18 mouse cellular contexts compared by ENCODE assay signal in genomic region chr3:51972576-51972975, GRCm38 (mm10).
"Had no signal": no experiment of that assay in that cellular context is flagged by ENCODE, and none has a peak within 500 bp of the region (broad histone marks: within the 10 kb centered on the region; RNA-seq: fewer than 3 reads in every experiment).

No protein-coding gene starts in this region.

- ATAC-seq: midbrain, embryonic 15.5 days had no signal

- H3K36me3 ChIP-seq: kidney, embryonic 15.5 days; liver, embryonic 13.5 days; midbrain, embryonic 15.5 days; neural tube, embryonic 15.5 days had no signal

- H3K9me3 ChIP-seq: kidney, embryonic 15.5 days; liver, embryonic 13.5 days; midbrain, embryonic 15.5 days; neural tube, embryonic 15.5 days had no signal

- H3K4me1 ChIP-seq: midbrain, embryonic 15.5 days had no signal

- H3K4me3 ChIP-seq: kidney, embryonic 15.5 days; left cerebral cortex, adult 2 months; liver, embryonic 13.5 days; midbrain, embryonic 15.5 days; myocyte; neural tube, embryonic 15.5 days had no signal

- H3K27ac ChIP-seq: kidney, embryonic 15.5 days; left cerebral cortex, adult 2 months; liver, embryonic 13.5 days; midbrain, embryonic 15.5 days; neural tube, embryonic 15.5 days had no signal

- DNase-seq: kidney, adult 11 months; kidney, adult 8-10 months; kidney, postnatal 10 days; kidney, postnatal 36 days; layer of hippocampus, postnatal 36 days; liver, embryonic 13.5 days; lung, adult 2 months; lung, postnatal 14 days; lung, postnatal 4 days; right cerebral cortex, adult 18-20 months; right cerebral cortex, postnatal 14 days; right cerebral cortex, postnatal 4 days; thymus, postnatal 25 days had no signal

- H3K9ac ChIP-seq: kidney, embryonic 15.5 days; liver, embryonic 13.5 days; midbrain, embryonic 15.5 days; neural tube, embryonic 15.5 days had no signal

- H3K27me3 ChIP-seq: kidney, embryonic 15.5 days; liver, embryonic 13.5 days; midbrain, embryonic 15.5 days; neural tube, embryonic 15.5 days had no signal

- H3K4me2 ChIP-seq: kidney, embryonic 15.5 days; liver, embryonic 13.5 days; midbrain, embryonic 15.5 days; neural tube, embryonic 15.5 days had no signal
